Mouse (Mus musculus) gastrocnemius, adult 8-10 months (tissue): ENCODE results near the gene Grik2. TPM values are rescaled to one million over a fixed set of nuclear protein-coding genes. Genes with fewer than 3 reads are reported as not detected.

Experiments
- DNase-seq, 2 experiments: peaks; one replicate each; pipeline ENCODE4 v3.0.0; 2022; ENCODE audit warnings: low spot score in 2 of 2
- total RNA-seq, 4 experiments: library from RNA; stranded (reverse); gene quantifications; 2 replicates each; pipeline ENCODE4 v1.2.4; 2022

Gene Grik2
- total RNA-seq = under 1 TPM in 3 of 4 experiments, not detected in 1; 0.11 to 0.48 (median 0.18) TPM

- no peak for DNase-seq
Observed at GRCm38 (mm10) chr10:49788381-49788906, at the start of gene Grik2. Gene Grik2, minus strand, starts transcription at chr10:49788766.

DNA sequence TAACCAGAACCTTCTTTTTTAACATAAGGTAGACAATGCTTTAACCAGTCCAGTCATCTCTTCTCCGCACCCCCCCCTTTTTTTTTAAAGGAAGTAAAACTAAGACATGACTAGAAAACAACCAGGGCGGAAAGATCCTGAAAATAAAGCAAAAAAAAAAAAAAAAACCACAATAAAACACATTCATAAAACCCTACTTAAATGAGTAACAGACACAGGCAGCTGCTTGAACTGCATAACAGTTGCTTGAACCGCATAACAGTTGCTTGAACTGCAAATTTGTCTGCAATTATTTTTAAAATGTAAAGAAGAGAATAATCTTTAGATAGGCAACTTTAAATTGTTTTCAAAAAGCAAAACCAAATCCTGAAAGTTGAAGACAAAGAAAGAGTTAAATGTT lies 45.8 kb upstream of the Grik2 start:
- DNase-seq = no peak

- DNase-seq = no peak
Observed at GRCm38 (mm10) chr10:49807276-49807675, 18.7 kb upstream of the Grik2 start.

DNA sequence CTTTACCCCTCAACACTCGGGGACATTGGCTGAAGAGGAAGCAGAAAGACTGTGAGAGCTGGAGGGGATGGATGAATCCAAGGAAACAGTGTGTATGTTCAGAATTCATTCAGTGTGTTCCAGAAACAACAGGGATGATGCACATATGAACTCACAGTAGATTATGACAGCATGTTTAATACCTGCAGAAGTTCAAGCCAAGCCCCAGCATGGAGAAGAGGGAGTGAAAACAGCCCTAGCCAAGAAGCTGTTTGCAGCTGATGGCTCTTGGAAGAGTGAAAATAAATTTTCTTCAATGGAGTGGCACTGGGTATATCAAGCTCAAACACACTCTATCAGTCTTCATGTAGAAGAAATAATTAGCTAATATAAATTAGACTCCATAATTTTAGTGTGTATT lies 12.4 kb upstream of the Grik2 start:
- DNase-seq = no peak

- DNase-seq = no peak
Observed at GRCm38 (mm10) chr10:49794129-49794528, 5.6 kb upstream of the Grik2 start.

DNA sequence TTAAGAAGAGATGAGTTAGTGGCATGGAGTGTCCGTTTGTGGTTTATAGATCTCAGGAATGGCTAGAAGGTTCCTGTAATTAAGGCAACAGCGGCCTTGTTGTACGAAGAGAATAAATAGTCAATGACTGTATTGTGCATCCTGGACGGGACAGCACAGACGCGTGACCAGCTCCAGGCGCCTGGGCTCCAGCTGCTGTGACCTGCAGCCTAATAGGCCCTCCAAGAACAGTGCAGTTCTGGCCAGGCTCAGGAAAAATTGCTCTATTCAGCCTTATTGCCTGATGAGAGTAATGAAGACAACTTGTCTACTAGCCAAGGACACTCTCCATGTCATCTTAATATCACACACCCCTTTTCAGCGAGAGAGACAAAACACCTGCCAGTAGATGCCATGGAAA lies 1.8 kb upstream of the Grik2 start:
- no peak for DNase-seq

DNA sequence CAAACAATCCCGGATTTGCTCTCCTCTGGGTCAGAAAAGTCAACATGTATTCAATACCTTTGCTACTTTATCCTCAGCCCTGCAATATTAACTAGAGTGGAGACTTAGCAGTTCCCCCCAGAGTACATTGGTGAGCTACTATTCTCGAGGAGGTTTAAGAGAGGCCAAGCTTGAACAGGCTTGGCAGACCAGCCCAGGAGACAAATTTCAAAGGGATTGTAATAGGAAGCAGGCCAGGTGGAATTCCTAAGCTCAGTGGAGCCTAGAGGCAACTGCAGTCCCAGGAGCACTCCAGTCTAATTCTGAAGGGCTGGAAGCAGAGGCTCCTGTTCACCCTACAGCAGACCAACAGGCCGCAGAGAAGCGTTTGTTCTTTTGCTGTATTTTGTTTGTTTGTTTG lies 1.1 kb upstream of the Grik2 start:
- DNase-seq = no peak

DNA sequence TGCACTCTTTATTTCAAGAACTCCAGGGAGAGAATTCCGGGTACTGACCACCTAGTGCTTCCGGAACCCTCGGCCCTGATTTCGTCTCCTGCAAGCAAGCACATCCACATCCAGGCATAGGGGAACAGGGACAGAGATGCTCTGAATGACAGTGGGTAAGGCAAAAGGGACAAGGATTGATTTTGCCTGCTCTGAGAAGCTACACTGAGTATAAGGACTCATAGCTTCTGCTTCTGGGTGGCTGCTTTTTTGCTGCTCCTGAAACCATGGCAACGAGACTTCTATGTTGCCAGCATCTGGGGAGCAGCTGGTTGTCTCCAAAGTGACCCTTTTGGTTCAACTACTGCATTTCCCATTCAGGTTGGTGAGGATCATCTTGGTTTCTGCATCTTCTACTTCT lies 348 bp upstream of the Grik2 start:
- no peak for DNase-seq

GRCm38 (mm10) chr10:49786630-49787029 lies 1.9 kb downstream of the Grik2 start:
- no peak for DNase-seq

GRCm38 (mm10) chr10:49785477-49785876 lies 3.1 kb downstream of the Grik2 start:
- DNase-seq = no peak

DNA sequence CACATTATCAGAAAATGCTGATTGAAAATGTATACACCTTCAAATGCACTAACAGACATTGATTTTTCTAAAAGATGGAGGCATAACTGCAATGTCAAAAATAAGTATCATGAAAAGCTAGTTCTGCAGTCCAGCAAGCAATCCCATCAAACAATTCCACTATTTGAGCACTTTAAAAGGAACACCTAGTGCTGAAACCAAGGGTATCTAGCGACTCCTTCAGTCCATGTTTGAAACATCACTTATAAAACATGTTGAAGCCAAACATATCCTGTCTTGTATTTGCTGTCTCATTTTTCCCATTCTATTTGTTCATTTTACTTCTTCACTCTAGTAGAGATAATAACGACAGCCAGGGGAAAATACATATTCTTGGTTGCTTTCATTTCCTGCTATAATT lies 3.7 kb downstream of the Grik2 start:
- DNase-seq = no peak

DNA sequence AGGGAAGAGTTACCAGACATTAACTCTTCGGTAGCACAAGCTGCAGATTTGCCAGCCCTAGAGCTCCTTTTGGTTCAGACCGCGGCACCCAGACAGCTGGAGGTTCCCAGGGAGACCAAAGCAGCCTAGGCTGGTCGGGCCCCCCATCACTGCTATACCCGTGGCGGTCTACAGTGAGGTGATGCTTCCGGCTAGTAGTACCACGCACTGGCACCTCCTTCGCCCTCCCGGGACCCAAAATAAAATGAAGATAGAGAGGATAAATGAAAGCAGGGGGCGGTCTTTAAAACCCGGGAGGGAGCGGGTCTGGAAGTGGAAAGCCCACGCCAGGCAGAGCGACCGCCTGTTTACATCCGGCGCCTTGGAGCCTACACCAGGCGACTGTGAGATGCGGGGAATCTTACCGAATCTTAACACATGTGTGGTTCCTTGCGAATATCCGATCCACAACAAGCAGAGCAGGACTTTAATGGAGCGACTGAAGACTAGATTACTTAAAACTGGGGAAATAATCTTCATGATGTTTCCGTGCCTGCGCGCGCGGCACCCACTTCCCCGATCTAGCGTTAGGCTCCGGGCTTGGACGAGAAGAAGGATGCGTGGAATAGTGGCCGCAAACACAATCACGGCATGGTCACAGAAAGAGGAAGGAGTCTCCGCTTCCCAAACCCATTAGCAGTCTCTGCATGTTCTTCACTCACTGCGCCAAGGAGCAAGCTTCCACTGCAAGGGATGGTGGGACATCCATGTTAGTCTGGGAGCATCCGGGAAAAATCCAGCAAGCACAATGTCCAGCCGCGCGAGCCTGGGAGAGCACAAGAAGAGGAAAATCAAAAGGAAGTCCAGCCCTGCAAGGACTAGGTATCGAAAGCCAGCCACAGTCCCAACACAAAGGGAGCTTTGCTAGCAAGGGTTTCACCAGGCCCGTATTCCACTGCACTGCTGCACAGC lies 5.5 kb downstream of the Grik2 start:
- DNase-seq = no peak

DNA sequence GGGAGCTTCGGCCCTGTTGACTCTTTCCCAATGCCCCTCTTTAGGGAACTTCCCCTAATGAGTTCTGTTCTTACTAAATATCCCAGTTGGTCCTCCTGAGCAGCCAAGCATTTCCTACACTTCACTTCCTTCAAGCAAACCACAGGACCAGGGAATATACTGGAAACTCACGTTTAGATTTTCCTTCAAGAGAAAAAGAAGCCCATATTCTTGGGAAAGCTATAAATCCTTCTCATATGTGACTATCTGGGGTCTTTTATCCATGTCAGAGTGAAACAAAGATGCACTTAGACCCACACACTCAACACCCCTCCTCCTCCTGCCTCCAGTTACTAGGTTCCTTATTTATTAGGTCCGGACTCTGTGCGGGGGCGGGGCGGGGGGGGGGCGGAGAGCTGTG lies 6.5 kb downstream of the Grik2 start:
- DNase-seq = no peak

DNA sequence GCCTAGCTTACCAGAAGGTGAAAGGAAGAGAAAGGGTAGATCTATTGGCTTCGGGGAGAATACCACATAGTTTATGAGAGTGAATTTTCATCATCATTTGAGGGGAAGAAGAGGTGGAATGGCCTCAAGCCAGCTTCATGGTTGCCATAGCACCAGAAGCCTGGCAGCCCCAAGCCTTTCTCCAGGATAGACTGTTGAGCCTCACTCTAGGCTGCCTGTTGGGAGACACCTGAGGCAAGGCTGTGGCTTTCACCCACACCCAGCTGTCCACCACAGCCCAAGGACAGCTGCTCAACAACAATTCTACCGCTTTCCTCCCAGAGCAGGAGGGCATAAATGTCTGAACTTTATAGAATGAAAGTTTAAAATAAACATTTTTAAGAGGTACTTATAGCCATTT lies 8.1 kb downstream of the Grik2 start:
- no peak for DNase-seq

DNA sequence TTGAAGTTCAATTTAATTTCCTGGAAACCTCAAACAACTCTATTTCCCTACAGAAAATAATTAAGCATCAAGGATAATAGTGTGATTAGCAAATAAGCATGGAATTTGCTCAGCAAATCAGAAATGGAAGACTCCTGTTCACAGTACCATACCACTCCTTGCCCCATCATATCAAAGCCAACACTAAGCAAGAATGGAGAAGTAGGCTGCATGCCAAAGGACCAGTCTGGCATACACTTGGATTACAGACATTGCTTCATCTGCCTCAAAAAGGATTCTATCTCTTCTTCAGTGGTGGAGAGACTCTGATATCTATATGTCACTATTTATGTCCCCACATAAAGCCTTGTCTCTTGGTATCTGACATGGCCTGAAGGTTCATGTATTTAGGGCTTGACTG lies 19.7 kb downstream of the Grik2 start:
- DNase-seq = no peak

GRCm38 (mm10) chr10:49767556-49767955 lies 21.0 kb downstream of the Grik2 start:
- DNase-seq = no peak

DNA sequence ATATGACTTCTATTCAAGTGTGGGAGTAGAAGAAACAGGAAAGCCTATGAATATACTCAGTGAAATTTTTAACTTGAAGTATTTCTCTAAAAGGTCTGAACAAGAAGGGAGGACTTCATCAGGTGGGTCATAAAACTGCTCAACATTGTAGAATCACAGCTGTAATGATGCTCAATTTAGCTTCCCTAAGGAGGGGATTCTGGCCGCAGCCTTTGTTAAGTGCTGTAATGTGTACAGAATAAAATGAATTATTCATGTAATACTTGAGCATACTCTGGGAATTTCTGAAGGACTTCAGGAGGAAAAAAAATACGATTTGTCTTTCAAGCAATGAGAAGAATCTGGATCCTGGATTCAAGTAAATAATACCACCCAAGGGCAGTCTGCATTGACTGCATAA lies 26.0 kb downstream of the Grik2 start:
- no peak for DNase-seq

GRCm38 (mm10) chr10:49751769-49752168 lies 36.8 kb downstream of the Grik2 start:
- DNase-seq = no peak

- no peak for DNase-seq
Observed at GRCm38 (mm10) chr10:49731841-49732240, 56.7 kb downstream of the Grik2 start.

- DNase-seq = no peak
Observed at GRCm38 (mm10) chr10:49723706-49724105, 64.9 kb downstream of the Grik2 start.

DNA sequence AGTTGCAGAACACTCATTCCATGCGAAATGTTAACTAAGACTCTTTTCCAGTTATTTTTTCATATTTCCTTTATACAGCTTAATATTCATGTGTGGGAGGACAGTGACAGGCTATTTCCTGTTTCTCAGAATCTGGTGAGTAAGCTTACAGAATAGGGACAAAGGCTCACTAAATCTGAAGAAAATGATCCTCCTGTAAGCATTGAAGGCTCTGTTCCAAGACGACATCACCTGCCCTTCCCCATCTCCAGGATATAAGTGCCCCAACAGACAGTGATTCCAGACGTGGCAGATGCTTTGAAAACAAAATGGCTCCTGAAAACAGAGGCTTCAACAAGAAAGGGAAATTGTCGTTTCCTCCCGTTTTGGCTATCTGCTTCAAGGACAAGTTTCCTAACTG lies 71.7 kb downstream of the Grik2 start:
- DNase-seq = no peak

DNA sequence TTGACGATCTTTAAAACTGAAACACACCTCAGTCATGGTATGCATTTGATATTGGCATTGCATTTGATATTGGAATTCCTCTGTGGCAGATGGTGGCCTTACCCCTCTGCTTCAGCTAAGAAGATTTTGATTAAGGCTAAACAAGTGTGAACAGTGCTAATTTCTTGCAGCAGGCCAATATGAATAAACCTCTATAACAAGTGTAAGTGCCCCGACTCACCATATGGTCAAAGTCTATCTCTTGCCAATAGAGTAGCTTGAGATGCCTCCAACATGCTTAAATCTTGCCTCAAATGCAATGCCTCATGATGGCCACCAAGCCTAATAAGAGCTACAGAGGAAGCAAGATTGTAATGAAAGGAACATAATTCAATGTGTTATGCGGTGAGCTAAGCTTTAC lies 78.8 kb downstream of the Grik2 start:
- no peak for DNase-seq

- no peak for DNase-seq
Observed at GRCm38 (mm10) chr10:49704446-49704845, 84.1 kb downstream of the Grik2 start.
